Mouse (Mus musculus): ENCODE data around the gene Gpr156. TPM values are rescaled to one million over a fixed set of nuclear protein-coding genes. Genes with fewer than 3 reads are reported as not detected.

The Gpr156 gene
- polyA plus RNA-seq, 1 experiment from 2014 or later = 0.61 TPM

DNA sequence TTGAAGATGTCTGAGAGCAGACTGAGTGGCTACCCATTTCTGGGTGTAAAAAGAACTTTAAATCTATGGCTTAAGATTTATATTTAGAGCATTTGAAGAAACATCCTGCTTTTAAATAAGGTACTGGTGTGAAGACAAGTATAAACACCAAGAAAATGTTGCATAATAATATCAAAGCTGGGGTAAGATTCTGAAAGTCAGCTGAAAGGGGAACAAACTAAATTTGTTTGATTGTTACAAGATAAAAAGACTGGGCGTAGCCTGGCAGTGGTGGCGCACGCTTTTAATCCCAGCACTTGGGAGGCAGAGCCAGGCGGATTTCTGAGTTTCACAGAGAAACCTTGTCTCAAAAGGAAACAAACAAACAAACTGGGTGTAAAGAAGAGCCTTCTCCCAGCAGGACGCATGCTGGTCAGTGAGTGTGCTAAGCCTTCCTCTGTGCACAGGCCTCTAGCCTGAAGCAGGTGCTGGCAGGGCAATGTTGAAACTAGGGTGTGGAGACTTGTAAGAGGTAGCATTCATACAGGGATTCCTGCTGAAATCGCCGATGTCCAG is 37.3 kb upstream of the Gpr156 start:
- ATAC-seq (replicated peaks; ENCODE audit: low FRiP score, low TSS enrichment, low read depth) = no peak

DNA sequence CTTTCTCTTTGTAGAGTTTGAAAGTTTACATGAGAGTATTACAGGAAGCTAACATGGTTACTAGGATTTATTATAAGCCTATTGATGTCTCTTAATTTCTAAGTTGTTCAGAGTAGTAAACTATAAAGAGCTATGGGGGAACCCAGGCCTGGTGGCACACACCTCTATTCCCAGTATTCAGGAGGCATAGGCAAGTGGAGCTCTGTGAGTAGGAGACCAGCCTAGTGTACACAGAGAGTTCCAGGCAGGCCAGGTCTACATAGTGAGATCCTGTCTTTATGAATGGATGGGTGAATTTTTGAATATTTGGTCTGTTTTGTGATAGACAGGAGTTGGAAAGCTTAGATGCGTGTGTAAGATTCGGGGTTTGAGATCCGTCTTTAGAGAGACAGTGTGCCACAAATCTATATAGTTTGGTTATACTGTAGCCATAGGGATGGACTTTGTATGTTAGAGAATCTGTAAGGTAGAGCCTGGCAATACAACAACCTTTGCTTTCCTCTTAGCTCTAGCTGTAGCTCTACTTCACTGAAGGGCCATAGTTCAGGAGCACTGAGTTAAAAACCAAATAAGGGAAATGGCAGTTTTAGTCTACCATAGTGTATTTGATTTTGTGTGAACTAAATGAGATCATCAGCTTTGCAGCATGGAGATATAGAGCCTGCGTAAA is 36.4 kb upstream of the Gpr156 start:
- no peaks in the 10 kb centered on the region for H3K27me3 ChIP-seq (replicated peaks; ENCODE audit: control insufficient read depth, insufficient read depth, low read length)
- no peaks in the 10 kb centered on the region for H3K9me3 ChIP-seq (ENCODE audit: control insufficient read depth, low read length)
- H3K4me1 ChIP-seq (replicated peaks; ENCODE audit: control insufficient read depth, insufficient read depth, low read length) = no peaks in the 10 kb centered on the region
- H3K36me3 ChIP-seq (ENCODE audit: control insufficient read depth, insufficient read depth, low read length) = peaks cover 59% of the 10 kb centered on the region
- no peak overlapping the region for H3K27ac ChIP-seq (ENCODE audit: low read depth)
- no peak overlapping the region for H3K4me3 ChIP-seq (ENCODE audit: low read depth, low read length)
- no peak overlapping the region for H3K9ac ChIP-seq (ENCODE audit: low read length)
- ATAC-seq (replicated peaks; ENCODE audit: low FRiP score, low TSS enrichment, low read depth) (no peak), DNase-seq (ENCODE audit: low spot score) (no peak)
- 96% methylated on average over 4 of the region's 4 CpGs for WGBS
- no peak overlapping the region for H3K4me2 ChIP-seq (ENCODE audit: low read length)

More for the DNA sequence above, 37.3 kb upstream of the Gpr156 start:
- Histone ChIP-seq H3K4me2 (ENCODE audit: low read length) (no peak overlapping the region), H3K9me3 (ENCODE audit: control insufficient read depth, low read length) (no peaks in the 10 kb centered on the region), H3K27ac (ENCODE audit: low read depth) (no peak overlapping the region), H3K4me1 (replicated peaks; ENCODE audit: control insufficient read depth, insufficient read depth, low read length) (no peaks in the 10 kb centered on the region), H3K36me3 (ENCODE audit: control insufficient read depth, insufficient read depth, low read length) (peaks cover 59% of the 10 kb centered on the region), H3K4me3 (ENCODE audit: low read depth, low read length) (no peak overlapping the region), H3K9ac (ENCODE audit: low read length) (no peak overlapping the region), H3K27me3 (replicated peaks; ENCODE audit: control insufficient read depth, insufficient read depth, low read length) (no peaks in the 10 kb centered on the region)
- DNase-seq (ENCODE audit: low spot score) = no peak
- 92% methylated on average over 7 of the region's 7 CpGs for WGBS

- peaks cover 59% of the 10 kb centered on the region for H3K36me3 ChIP-seq (ENCODE audit: control insufficient read depth, insufficient read depth, low read length)
- H3K9ac ChIP-seq (ENCODE audit: low read length) = no peak overlapping the region
- DNase-seq (ENCODE audit: low spot score) = no peak
- no peaks in the 10 kb centered on the region for H3K9me3 ChIP-seq (ENCODE audit: control insufficient read depth, low read length)
- H3K27ac ChIP-seq (ENCODE audit: low read depth) = no peak overlapping the region
- WGBS = 73% methylated on average over 2 of the region's 2 CpGs
- no peak overlapping the region for H3K4me3 ChIP-seq (ENCODE audit: low read depth, low read length)
- no peaks in the 10 kb centered on the region for H3K27me3 ChIP-seq (replicated peaks; ENCODE audit: control insufficient read depth, insufficient read depth, low read length)
- no peak for ATAC-seq (replicated peaks; ENCODE audit: low FRiP score, low TSS enrichment, low read depth)
- no peak overlapping the region for H3K4me2 ChIP-seq (ENCODE audit: low read length)
- no peaks in the 10 kb centered on the region for H3K4me1 ChIP-seq (replicated peaks; ENCODE audit: control insufficient read depth, insufficient read depth, low read length)
These were observed 35.1 kb upstream of the Gpr156 start for GRCm38 (mm10) chr16:37881168-37881567.

- H3K4me2 ChIP-seq (ENCODE audit: low read length) = no peak overlapping the region
- H3K4me3 ChIP-seq (ENCODE audit: low read depth, low read length) = no peak overlapping the region
- H3K9ac ChIP-seq (ENCODE audit: low read length) = no peak overlapping the region
- no peak for ATAC-seq (replicated peaks; ENCODE audit: low FRiP score, low TSS enrichment, low read depth)
- H3K27me3 ChIP-seq (replicated peaks; ENCODE audit: control insufficient read depth, insufficient read depth, low read length) = no peaks in the 10 kb centered on the region
- DNase-seq (ENCODE audit: low spot score) = no peak
- H3K4me1 ChIP-seq (replicated peaks; ENCODE audit: control insufficient read depth, insufficient read depth, low read length) = no peaks in the 10 kb centered on the region; the same call in 1 of the 2 replicates
- H3K9me3 ChIP-seq (ENCODE audit: control insufficient read depth, low read length) = no peaks in the 10 kb centered on the region
- WGBS = 81% methylated on average over 3 of the region's 3 CpGs
- H3K27ac ChIP-seq (ENCODE audit: low read depth) = no peak overlapping the region
- no peaks in the 10 kb centered on the region; the same call in 1 of the 2 replicates for H3K36me3 ChIP-seq (ENCODE audit: control insufficient read depth, insufficient read depth, low read length)
These were observed 27.3 kb upstream of the Gpr156 start for GRCm38 (mm10) chr16:37888986-37889385.

- no peak for DNase-seq (ENCODE audit: low spot score)
These were observed 23.6 kb upstream of the Gpr156 start for GRCm38 (mm10) chr16:37892667-37893066.

DNA sequence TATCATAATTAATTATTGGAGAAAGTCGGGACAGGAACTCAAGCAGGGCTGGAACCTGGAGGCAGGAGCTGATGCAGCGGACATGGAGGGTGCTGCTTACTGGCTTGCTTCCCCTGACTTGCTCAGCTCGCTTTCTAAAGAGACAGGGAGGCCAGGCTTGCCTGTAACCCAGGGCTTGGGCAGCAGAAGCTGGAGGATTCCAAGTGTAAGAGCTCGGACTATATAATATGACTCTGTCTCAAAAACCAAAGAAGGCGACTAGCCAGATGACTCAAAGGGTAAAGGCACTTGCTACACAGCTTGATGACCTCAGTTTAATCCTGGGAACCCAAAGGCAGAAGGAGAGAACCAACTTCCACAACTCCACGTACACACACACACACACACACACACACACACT is 22.9 kb upstream of the Gpr156 start:
- 61% methylated on average over 6 of the region's 6 CpGs for WGBS
- Histone ChIP-seq H3K4me2 (ENCODE audit: low read length) (no peak overlapping the region), H3K4me1 (replicated peaks; ENCODE audit: control insufficient read depth, insufficient read depth, low read length) (no peaks in the 10 kb centered on the region; the same call in 1 of the 2 replicates), H3K9me3 (ENCODE audit: control insufficient read depth, low read length) (no peaks in the 10 kb centered on the region), H3K27me3 (replicated peaks; ENCODE audit: control insufficient read depth, insufficient read depth, low read length) (no peaks in the 10 kb centered on the region), H3K36me3 (ENCODE audit: control insufficient read depth, insufficient read depth, low read length) (no peaks in the 10 kb centered on the region), H3K4me3 (ENCODE audit: low read depth, low read length) (no peak overlapping the region), H3K9ac (ENCODE audit: low read length) (no peak overlapping the region), H3K27ac (ENCODE audit: low read depth) (no peak overlapping the region)
- DNase-seq (ENCODE audit: low spot score) (no peak), ATAC-seq (replicated peaks; ENCODE audit: low FRiP score, low TSS enrichment, low read depth) (no peak)

More at GRCm38 (mm10) chr16:37892667-37893066, 23.6 kb upstream of the Gpr156 start:
- no peak for ATAC-seq (replicated peaks; ENCODE audit: low FRiP score, low TSS enrichment, low read depth)
- H3K4me3 ChIP-seq (ENCODE audit: low read depth, low read length) = no peak overlapping the region
- no peak overlapping the region for H3K27ac ChIP-seq (ENCODE audit: low read depth)
- no peak overlapping the region for H3K9ac ChIP-seq (ENCODE audit: low read length)
- H3K4me1 ChIP-seq (replicated peaks; ENCODE audit: control insufficient read depth, insufficient read depth, low read length) = no peaks in the 10 kb centered on the region; the same call in 1 of the 2 replicates
- WGBS = 71% methylated on average over 2 of the region's 2 CpGs
- H3K36me3 ChIP-seq (ENCODE audit: control insufficient read depth, insufficient read depth, low read length) = no peaks in the 10 kb centered on the region
- H3K4me2 ChIP-seq (ENCODE audit: low read length) = no peak overlapping the region
- no peaks in the 10 kb centered on the region for H3K27me3 ChIP-seq (replicated peaks; ENCODE audit: control insufficient read depth, insufficient read depth, low read length)
- no peaks in the 10 kb centered on the region for H3K9me3 ChIP-seq (ENCODE audit: control insufficient read depth, low read length)

DNA sequence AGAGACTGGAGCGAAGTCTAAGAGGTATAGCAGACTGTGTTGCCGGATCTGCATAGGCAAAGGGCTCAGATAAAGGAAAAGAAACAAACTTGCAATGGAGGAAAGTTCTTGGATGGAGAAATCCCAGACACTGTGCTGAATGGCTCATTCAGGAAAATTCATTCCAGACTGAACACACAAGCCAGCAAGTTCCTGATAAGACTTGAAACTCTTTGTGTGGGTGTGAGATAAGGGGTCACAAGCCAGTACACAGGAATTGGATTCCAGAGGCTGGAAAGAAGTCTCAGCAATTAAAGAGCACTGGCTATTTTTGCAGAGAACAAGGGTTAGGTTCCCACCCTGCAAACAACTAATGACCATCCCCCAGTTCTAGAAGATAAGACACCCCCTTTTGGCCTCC is 22.4 kb upstream of the Gpr156 start:
- no peak overlapping the region for H3K4me3 ChIP-seq (ENCODE audit: low read depth, low read length)
- DNase-seq (ENCODE audit: low spot score) (peak; percentile 27), ATAC-seq (replicated peaks; ENCODE audit: low FRiP score, low TSS enrichment, low read depth) (no peak; the same call in 1 of the 2 replicates)
- H3K9ac ChIP-seq (ENCODE audit: low read length) = no peak overlapping the region
- H3K27me3 ChIP-seq (replicated peaks; ENCODE audit: control insufficient read depth, insufficient read depth, low read length) = no peaks in the 10 kb centered on the region
- 78% methylated on average over 2 of the region's 2 CpGs for WGBS
- no peaks in the 10 kb centered on the region for H3K36me3 ChIP-seq (ENCODE audit: control insufficient read depth, insufficient read depth, low read length)
- no peaks in the 10 kb centered on the region; the same call in 1 of the 2 replicates for H3K4me1 ChIP-seq (replicated peaks; ENCODE audit: control insufficient read depth, insufficient read depth, low read length)
- H3K27ac ChIP-seq (ENCODE audit: low read depth) = no peak overlapping the region
- H3K4me2 ChIP-seq (ENCODE audit: low read length) = no peak overlapping the region
- no peaks in the 10 kb centered on the region for H3K9me3 ChIP-seq (ENCODE audit: control insufficient read depth, low read length)

GRCm38 (mm10) chr16:37898790-37899189 is 17.5 kb upstream of the Gpr156 start:
- no peaks in the 10 kb centered on the region for H3K27me3 ChIP-seq (replicated peaks; ENCODE audit: control insufficient read depth, insufficient read depth, low read length)
- H3K9me3 ChIP-seq (ENCODE audit: control insufficient read depth, low read length) = no peaks in the 10 kb centered on the region
- H3K9ac ChIP-seq (ENCODE audit: low read length) = no peak overlapping the region
- H3K36me3 ChIP-seq (ENCODE audit: control insufficient read depth, insufficient read depth, low read length) = no peaks in the 10 kb centered on the region
- H3K4me2 ChIP-seq (ENCODE audit: low read length) = no peak overlapping the region
- 83% methylated on average over 5 of the region's 5 CpGs for WGBS
- DNase-seq (ENCODE audit: low spot score) = peak; percentile 29
- H3K4me1 ChIP-seq (replicated peaks; ENCODE audit: control insufficient read depth, insufficient read depth, low read length) = no peaks in the 10 kb centered on the region
- no peak for ATAC-seq (replicated peaks; ENCODE audit: low FRiP score, low TSS enrichment, low read depth)
- H3K4me3 ChIP-seq (ENCODE audit: low read depth, low read length) = no peak overlapping the region
- no peak overlapping the region for H3K27ac ChIP-seq (ENCODE audit: low read depth)

GRCm38 (mm10) chr16:37899357-37899756 is 16.9 kb upstream of the Gpr156 start:
- ATAC-seq (replicated peaks; ENCODE audit: low FRiP score, low TSS enrichment, low read depth) (no peak), DNase-seq (ENCODE audit: low spot score) (peak; percentile 49)
- Histone ChIP-seq H3K4me1 (replicated peaks; ENCODE audit: control insufficient read depth, insufficient read depth, low read length) (no peaks in the 10 kb centered on the region), H3K27me3 (replicated peaks; ENCODE audit: control insufficient read depth, insufficient read depth, low read length) (no peaks in the 10 kb centered on the region), H3K36me3 (ENCODE audit: control insufficient read depth, insufficient read depth, low read length) (no peaks in the 10 kb centered on the region), H3K4me2 (ENCODE audit: low read length) (no peak overlapping the region), H3K9me3 (ENCODE audit: control insufficient read depth, low read length) (no peaks in the 10 kb centered on the region), H3K9ac (ENCODE audit: low read length) (no peak overlapping the region), H3K4me3 (ENCODE audit: low read depth, low read length) (no peak overlapping the region), H3K27ac (ENCODE audit: low read depth) (no peak overlapping the region)
- WGBS = 35% methylated on average over 2 of the region's 2 CpGs
